Mouse (Mus musculus) urinary bladder, postnatal 36 days (tissue): ENCODE measurements at regions not wholly inside any gene's neighbourhood (a gene's known extent, or its start where the extent isn't known, plus 50 kb on each side); places are given as distances from the start of the nearest gene placed in this dataset.

Source experiments
- DNase-seq, 2 experiments: peaks; one replicate each; pipeline ENCODE4 v3.0.0; 2022; ENCODE audit warnings: low spot score in 2 of 2, mixed read lengths in 1 of 2

DNA sequence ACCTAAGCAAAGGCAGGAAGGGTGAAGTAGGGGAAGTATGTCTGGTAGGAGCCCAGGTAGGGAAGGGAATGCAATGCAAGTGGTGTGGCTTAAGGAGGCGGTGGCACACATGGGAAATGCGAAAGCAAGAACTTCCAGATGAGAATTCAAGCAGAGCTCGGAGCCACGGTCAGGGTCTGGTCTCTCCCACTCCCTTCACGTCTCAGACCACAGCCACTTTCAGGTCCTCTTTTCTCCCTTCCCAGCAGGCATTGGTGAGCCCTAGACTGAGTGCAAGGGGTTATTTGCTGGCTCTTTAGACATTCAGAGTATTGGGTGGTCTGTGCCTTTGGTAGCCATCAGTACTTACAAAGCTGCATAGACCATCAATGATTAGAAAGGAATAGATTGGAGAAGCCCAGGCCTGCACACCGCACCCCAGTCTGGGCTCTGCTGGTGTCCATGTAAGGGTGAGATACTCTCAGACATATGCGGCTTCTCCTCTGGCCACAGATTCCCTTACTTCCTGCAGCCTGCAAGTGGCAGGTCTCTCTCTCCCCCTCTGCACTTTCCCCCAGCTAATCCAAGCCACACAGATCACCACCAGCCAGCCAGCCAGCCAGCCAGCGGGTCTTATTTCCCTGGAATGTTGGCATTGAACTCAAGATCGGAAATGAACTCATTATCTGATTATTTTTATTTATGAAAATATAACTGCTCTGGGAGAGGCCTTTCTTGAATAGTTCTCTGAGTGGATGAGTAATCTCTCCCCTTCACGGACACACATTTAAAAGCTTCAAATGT lies 113.6 kb downstream of the Zfp36l2 start:
- no peak for DNase-seq

DNA sequence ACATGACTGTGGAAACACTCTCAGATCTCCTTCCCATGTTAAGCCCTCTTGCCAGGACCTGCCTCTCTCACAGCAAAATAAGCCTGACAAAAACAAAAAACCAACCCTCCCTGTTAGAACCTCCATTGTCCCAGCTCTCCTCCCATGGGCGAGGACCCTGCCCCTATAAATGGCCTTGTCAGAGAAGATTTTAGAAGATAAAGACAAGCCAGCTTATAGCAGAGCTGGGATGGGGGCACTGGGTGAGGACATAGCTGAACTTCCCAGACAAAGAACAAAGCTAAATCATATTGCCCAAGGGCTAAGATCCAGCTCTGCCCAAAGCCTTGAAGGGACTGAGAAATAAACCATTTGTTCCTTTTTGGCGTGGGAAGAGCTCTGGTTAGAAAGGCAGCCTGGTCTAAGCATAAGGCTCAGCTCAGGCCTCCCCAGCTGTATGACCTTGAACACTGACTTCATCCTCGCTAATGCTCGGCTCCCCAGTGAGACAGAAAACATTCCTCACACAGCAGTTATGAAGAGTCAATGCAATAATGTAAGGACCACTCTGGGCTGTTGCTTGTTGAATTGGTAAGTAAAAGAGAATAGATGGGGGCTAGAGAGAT lies 115.2 kb downstream of the Zfp36l2 start:
- no peak for DNase-seq

GRCm38 (mm10) chr17:84071855-84072254 lies 115.9 kb downstream of the Zfp36l2 start:
- DNase-seq, result no peak

DNA sequence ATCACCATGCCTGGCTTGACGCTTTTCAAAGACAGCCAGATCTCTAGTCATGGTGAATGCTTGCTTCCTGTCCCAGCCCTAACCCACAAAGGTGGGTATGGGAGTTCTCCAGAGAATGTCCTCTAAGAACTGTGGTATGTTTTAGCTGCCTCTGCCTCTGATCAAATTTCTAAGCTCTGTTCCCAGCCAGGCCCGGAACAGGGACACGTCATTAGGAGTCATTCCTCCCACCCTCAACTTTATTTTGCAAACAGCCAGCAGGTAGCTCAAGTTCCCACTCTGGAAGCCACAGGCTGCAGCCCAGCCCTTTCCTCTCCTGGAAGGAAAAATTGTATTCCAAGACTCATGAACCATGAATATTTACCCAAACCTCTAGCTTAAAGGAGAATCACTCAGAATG lies 117.2 kb downstream of the Zfp36l2 start:
- DNase-seq, result no peak

DNA sequence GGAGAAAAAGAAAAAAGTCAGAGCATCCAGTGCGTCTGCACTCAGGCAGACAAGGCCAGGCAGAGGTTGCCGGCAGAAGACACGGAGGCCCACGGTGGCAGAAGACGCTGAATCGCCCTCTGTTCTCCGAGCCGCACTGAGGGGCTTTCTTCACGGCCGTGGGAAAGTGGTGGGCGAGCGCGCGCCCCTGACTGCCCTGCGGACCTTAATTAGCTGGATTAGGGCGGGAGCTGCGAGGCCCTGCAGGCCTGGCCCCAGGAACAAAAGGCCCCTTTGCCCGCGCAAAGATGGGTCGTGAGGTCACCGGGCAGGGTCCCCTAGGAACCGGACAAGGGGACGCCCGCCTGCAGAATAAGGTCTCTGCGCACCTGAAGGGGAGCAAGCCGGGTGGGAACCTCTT lies 120.6 kb downstream of the Zfp36l2 start:
- DNase-seq, result no peak

GRCm38 (mm10) chr17:84063791-84064190 lies 124.0 kb downstream of the Zfp36l2 start:
- no peak for DNase-seq

GRCm38 (mm10) chr17:84061621-84062020 lies 126.1 kb downstream of the Zfp36l2 start:
- DNase-seq, result no peak

GRCm38 (mm10) chr17:84056469-84056868 lies 131.3 kb downstream of the Zfp36l2 start:
- no peak for DNase-seq

DNA sequence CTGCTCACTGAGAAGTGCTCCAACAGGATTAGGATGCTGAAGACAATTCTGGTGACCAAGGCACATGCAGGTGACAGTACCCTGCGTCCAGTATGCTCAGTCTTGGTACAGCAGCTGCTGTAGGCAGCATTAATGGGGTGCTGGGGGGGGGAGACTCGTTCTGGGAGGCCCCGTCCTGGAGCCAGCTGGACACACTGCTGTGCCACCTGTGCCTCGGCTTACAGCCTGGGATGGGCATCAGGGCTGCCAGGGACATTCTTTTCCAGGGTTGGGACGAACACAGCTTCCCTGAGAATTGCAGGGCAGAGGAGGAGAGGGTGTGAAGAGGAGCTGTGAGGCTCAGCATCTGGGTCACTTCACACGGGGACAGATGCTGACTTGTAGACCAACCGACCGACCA lies 135.3 kb downstream of the Zfp36l2 start:
- no peak for DNase-seq

DNA sequence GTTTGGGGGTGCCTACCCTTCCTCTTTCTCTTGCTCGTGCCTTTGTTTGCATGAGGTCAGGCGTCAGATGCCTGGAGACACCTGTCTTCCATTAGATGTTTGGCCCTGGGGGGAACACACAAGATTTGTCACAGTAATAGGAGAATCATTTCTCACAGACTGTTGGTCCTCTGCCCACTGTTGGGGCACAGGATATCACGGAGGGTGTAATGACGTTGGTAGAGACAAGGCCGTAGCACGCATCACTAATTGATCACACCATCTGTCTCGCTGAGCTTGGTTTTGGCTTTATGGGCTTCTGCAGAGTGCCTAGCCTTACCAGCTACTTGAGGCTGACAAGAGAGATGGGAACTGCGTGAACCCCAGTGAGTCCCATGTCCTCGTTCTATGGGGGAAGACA lies 136.5 kb downstream of the Zfp36l2 start:
- DNase-seq, result no peak

- DNase-seq, result peak in 1 of 2 experiments; percentile 33
Measured at GRCm38 (mm10) chr17:84048533-84048932, 139.2 kb downstream of the Zfp36l2 start.

GRCm38 (mm10) chr17:84047520-84047919 lies 140.2 kb downstream of the Zfp36l2 start:
- DNase-seq, result no peak

DNA sequence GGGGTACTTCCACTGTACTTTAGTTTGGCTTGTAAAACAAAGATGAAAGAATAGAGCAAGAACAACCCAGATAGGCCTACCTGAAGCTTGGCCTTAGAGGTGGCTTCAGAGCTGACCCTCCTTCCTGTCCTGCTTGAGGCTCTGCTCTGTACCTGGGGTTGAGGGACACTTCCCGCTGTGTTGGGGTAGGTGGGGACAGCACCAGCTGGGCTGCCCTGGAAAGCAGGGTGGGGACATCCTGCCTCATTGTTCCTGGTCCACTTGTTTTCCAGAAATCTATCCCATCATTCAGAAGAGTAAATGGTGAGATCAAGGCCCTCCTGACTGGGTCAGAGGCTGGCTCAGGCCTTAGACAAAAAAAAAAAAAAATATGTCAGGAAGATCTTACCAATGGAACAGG lies 141.9 kb downstream of the Zfp36l2 start:
- DNase-seq, result no peak

DNA sequence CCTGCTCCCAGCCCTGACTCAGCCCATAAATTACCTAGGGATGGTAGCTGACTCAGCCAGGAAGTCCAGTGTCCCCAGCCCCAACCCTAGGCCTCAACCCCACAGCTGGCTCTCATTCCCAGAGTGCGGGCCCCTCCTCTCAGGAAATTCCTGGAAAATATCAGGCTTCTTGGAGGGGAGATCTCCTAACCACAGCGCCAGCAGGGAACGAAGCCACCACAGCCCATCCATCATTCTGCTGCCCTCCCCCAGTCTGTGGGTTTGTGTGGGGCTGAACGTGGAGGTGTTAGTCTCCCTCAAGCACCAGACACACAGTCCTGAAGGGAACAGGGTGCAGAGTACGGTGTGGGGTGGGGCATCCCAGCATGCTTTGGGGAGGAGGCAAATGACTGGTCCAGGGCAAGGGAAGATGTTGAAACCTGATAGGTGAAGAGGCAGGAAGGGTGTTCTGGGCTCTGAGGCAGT lies 143.2 kb downstream of the Zfp36l2 start:
- no peak for DNase-seq

- DNase-seq, result no peak
Measured at GRCm38 (mm10) chr17:84043102-84043501, 144.6 kb downstream of the Zfp36l2 start.

DNA sequence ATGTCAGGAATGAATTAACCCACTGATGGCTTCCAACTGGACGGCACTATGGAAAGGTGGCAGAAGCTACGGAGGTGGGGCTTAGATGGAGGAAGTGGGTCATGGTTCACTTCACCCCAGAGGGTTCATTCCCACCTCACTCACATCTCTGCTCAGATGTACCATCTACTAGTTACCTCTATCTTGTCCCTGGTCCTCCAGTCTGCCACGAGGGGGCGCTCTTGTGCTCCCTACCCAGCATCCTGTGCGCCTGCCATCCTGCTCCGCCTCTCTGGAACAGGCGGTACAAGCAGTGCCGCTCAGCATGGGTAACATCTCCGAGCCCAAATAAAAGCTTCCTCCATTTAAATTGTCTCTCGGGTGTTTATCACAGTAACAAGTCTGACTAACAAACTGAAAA lies 148.3 kb downstream of the Zfp36l2 start:
- DNase-seq, result no peak

DNA sequence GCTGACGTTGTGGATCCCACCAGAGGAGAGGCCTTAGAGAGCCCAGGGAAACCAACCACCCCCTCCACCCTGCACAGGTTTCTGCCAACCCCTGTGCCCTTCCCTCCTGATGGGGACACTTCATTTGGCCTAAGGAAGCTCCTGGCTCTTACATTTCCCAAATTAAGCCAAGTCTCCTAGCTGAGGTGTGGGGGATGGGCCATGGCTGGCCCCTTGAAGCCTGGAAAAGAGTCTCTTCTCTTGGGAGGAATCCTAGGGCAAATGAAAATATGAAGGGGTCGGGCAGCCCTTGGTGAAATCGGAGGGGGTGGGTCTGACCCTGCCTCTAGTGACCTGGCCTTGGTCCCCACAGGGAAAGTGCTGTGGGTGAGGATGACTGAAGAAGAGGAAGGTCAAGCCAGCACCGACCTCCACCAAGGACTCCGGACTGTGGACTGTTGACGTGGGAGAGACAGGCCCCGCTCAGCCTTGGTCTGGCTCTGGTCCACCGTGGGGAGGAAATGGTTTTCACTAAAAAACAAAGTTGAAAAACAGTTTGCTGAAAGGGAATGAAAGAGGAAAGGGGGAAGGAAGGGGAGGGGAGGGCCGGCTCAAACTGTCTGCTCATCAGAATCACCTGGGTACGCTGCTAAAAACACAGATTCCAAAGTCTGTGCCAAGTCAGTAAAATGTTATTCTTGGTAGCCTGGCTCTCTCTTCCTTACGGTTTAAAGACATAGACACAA lies 150.0 kb downstream of the Zfp36l2 start:
- DNase-seq, result no peak

- no peak for DNase-seq
Measured at GRCm38 (mm10) chr17:84036056-84036455, 151.7 kb downstream of the Zfp36l2 start.

DNA sequence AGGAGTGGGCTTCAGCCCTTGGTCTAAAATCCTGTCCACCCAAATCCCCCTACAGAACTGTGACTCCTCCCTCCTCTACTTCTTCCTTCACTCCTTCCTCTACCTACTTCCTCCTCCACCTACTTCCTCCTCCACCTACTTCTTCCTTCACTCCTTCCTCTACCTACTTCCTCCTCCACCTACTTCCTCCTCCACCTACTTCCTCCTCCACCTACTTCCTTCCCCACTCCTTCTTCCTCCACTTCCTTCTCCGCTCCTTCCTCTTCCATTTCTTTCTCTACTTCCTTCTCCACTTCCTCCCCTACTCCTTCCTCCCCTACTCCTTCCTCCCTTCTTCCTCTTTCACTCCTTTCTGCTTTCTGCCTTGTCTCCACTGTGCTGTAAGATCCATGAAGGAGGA lies 152.9 kb downstream of the Zfp36l2 start:
- DNase-seq, result no peak

DNA sequence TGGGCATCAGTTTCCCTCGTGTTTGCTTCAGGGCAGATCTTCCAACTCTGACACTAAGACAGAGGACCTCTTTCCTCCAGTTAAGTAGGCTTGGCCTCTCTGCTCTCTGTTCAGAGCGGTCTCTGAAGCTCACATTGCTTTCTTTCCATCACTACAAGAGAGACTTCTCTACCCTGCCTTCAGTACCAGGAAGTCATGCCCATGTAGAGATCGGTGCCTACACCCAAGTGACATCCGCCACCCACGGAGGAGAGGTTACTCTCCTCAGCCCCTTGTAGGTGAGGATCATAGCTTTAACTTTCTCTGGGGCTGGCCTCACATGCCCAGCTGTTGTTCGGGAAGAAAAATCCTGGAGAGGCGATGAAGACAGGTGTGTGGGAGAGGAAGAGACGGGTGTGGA lies 155.3 kb downstream of the Zfp36l2 start:
- no peak for DNase-seq

- DNase-seq, result no peak
Measured at GRCm38 (mm10) chr17:84031833-84032232, 155.9 kb downstream of the Zfp36l2 start.

DNA sequence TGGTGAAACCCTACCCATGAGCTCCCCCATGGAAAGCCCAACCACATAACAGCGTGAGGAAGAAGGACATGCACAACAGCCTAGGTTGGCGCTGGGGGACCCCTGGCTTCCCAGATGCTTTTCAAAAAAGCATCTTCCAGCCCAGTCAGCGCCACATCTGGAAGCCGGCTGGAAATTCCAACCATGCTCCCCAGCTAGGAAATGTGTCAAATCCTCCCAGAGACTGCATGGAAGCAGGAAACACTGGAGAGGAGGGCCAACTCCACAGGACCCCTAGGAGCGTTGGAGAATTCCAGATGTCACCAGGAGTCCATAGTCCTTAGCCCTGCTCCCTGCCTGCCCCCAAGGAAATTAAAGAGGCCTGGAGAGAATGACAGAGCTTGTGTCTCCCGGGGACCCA lies 156.4 kb downstream of the Zfp36l2 start:
- DNase-seq, result no peak

DNA sequence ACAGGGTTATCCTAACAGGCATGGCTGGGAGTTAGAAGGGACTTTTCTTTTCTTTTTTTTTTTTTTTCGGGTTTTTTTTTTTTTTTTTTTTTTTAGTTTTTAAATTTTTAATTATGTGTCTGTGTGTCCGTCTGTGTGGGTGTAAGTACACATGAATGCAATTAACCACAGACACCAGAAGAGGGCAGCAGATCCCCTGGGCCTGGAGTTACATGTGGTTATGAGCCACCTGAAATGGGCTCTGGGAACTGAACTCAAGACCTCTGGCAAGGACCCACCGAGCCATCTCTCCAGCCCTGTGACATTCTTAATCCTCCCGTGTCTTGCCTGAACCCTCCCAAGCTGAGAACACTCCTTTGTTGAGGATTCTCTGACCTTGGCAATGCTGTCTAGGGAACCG lies 157.0 kb downstream of the Zfp36l2 start:
- no peak for DNase-seq
